Mouse (Mus musculus): Measurements from ENCODE around the gene Gnpda2. TPM values are rescaled to one million over a fixed set of nuclear protein-coding genes. Genes with fewer than 3 reads are reported as not detected.

The Gnpda2 gene
- polyA plus RNA-seq (2015; fragmentation: Nextera tagmentation; extraction: Ambion mirVana) = 34.7 and 36.5 TPM in 2 replicates

DNA sequence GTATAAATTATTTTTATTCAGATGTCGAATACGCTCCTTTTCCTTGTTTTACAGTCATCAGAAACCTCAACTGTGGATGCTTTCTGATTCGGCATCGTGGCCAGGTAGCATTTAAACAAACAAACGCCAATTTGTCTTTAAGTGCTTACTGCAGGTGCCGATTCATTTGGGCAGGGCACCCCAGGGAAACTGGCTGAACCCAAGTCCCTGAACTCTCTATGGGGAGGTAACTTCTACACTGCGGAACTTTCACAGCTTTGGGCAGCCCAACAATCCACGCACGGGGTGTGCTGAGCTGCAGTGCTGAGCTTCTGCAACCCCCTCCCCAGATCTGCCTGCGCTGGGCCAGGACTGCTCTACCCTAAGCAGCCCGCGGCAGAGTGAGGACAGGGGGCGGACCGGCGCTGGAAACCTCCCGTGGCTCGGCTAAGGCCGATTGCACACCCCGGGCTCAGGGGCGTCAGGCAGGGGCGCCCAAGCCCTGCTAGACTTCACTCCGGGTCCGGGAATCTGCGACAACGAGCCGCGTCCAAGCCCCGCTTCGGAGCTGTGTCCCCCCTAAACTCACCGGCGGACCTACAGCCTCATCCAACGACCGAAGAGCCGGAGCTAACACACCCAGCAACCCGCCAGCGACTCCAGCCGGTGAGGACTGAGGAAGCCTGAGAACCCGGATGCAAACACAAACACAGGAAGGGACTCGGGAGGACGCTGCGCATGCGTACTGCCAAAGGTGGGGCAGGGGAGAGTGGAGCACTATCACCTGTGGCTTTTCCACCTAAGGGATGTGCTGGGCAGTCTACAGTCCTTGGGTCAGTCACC lies at the start of gene Gnpda2:
TSS of gene Gnpda2 (minus strand) at position 701 of the 822 bp plus-strand sequence.
- 3% methylated on average over 42 of the region's 42 CpGs for WGBS
- H3K4me2 ChIP-seq (ENCODE audit: low read length) = peak within 1 kb of the TSS; percentile 77
- ATAC-seq = peak; percentile 99
- H3K4me1 ChIP-seq (ENCODE audit: control insufficient read depth, insufficient read depth, low read depth, low read length) = peaks cover 5% of the 10 kb centered on the region
- H3K9me3 ChIP-seq (ENCODE audit: control insufficient read depth, low read length) = no peaks in the 10 kb centered on the region
- no peaks in the 10 kb centered on the region for H3K27me3 ChIP-seq (replicated peaks; ENCODE audit: control insufficient read depth, insufficient read depth, low read length)
- peak within 1 kb of the TSS; percentile 89 for H3K27ac ChIP-seq (ENCODE audit: low read depth, low read length)
- H3K36me3 ChIP-seq (ENCODE audit: control insufficient read depth, insufficient read depth, low read length) = no peaks in the 10 kb centered on the region
- peak within 1 kb of the TSS; percentile 97 for H3K9ac ChIP-seq (ENCODE audit: low read depth, low read length)
- peak within 1 kb of the TSS; percentile 79 for H3K4me3 ChIP-seq (ENCODE audit: low read length)

GRCm38 (mm10) chr5:69634766-69635165 lies 42.6 kb upstream of the Gnpda2 start:
- no peak overlapping the region for H3K4me3 ChIP-seq (ENCODE audit: low read length)
- no peak overlapping the region for H3K4me2 ChIP-seq (ENCODE audit: low read length)
- H3K27me3 ChIP-seq (replicated peaks; ENCODE audit: control insufficient read depth, insufficient read depth, low read length) = no peaks in the 10 kb centered on the region
- 57% methylated on average over 4 of the region's 4 CpGs for WGBS
- no peaks in the 10 kb centered on the region for H3K4me1 ChIP-seq (ENCODE audit: control insufficient read depth, insufficient read depth, low read depth, low read length)
- no peak overlapping the region for H3K27ac ChIP-seq (ENCODE audit: low read depth, low read length)
- no peak for ATAC-seq
- no peaks in the 10 kb centered on the region for H3K9me3 ChIP-seq (ENCODE audit: control insufficient read depth, low read length)
- H3K9ac ChIP-seq (ENCODE audit: low read depth, low read length) = no peak overlapping the region
- no peaks in the 10 kb centered on the region for H3K36me3 ChIP-seq (ENCODE audit: control insufficient read depth, insufficient read depth, low read length)

GRCm38 (mm10) chr5:69620899-69621298 lies 28.8 kb upstream of the Gnpda2 start:
- Histone ChIP-seq H3K9me3 (ENCODE audit: control insufficient read depth, low read length) (no peaks in the 10 kb centered on the region), H3K27ac (ENCODE audit: low read depth, low read length) (no peak overlapping the region), H3K36me3 (ENCODE audit: control insufficient read depth, insufficient read depth, low read length) (no peaks in the 10 kb centered on the region), H3K4me1 (ENCODE audit: control insufficient read depth, insufficient read depth, low read depth, low read length) (no peaks in the 10 kb centered on the region), H3K9ac (ENCODE audit: low read depth, low read length) (no peak overlapping the region), H3K4me2 (ENCODE audit: low read length) (no peak overlapping the region), H3K4me3 (ENCODE audit: low read length) (no peak overlapping the region), H3K27me3 (replicated peaks; ENCODE audit: control insufficient read depth, insufficient read depth, low read length) (no peaks in the 10 kb centered on the region)
- WGBS = 74% methylated on average over 1 of the region's 1 CpGs
- ATAC-seq = no peak

DNA sequence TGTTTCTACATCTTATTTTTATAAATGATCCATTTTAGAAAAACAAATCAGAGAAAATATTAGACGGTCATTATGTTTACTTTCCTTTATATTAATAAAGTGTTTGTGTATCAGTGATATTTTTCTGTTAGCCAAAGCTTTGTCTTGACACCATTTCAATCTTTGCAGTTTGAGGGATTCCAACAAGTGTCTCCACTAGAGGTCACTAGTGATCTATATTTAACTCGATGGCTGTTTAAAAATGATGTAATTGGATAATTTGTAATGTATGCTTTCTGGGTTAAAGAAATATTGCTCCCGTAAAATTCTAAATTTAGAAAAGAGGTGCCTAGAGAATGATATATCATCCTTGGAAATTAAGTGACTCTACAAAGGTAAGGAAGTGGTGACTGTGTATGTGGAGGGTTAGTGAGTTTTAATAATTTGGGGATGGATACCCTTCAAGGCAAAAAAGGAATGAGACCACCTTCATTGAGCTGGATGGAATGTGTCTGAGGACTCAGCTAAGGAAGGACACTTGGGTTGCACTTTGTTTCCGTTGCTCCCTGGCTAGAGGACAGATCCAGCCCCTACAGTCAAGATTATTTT lies 21.2 kb upstream of the Gnpda2 start:
- no peak overlapping the region for H3K27ac ChIP-seq (ENCODE audit: low read depth, low read length)
- H3K4me3 ChIP-seq (ENCODE audit: low read length) = no peak overlapping the region
- H3K4me1 ChIP-seq (ENCODE audit: control insufficient read depth, insufficient read depth, low read depth, low read length) = no peaks in the 10 kb centered on the region
- no peaks in the 10 kb centered on the region for H3K36me3 ChIP-seq (ENCODE audit: control insufficient read depth, insufficient read depth, low read length)
- no peak for ATAC-seq
- no peak overlapping the region for H3K4me2 ChIP-seq (ENCODE audit: low read length)
- no peaks in the 10 kb centered on the region for H3K27me3 ChIP-seq (replicated peaks; ENCODE audit: control insufficient read depth, insufficient read depth, low read length)
- no peaks in the 10 kb centered on the region for H3K9me3 ChIP-seq (ENCODE audit: control insufficient read depth, low read length)
- 16% methylated on average over 4 of the region's 4 CpGs for WGBS
- H3K9ac ChIP-seq (ENCODE audit: low read depth, low read length) = no peak overlapping the region

GRCm38 (mm10) chr5:69601027-69601426 lies 8.9 kb upstream of the Gnpda2 start:
- H3K9ac ChIP-seq (ENCODE audit: low read depth, low read length) = no peak overlapping the region
- ATAC-seq = peak; percentile 72; the same call in 1 of the 2 replicates
- no peak overlapping the region for H3K4me2 ChIP-seq (ENCODE audit: low read length)
- no peak overlapping the region for H3K27ac ChIP-seq (ENCODE audit: low read depth, low read length)
- H3K27me3 ChIP-seq (replicated peaks; ENCODE audit: control insufficient read depth, insufficient read depth, low read length) = no peaks in the 10 kb centered on the region
- no peaks in the 10 kb centered on the region for H3K9me3 ChIP-seq (ENCODE audit: control insufficient read depth, low read length)
- H3K36me3 ChIP-seq (ENCODE audit: control insufficient read depth, insufficient read depth, low read length) = no peaks in the 10 kb centered on the region
- H3K4me3 ChIP-seq (ENCODE audit: low read length) = no peak overlapping the region
- H3K4me1 ChIP-seq (ENCODE audit: control insufficient read depth, insufficient read depth, low read depth, low read length) = no peaks in the 10 kb centered on the region

DNA sequence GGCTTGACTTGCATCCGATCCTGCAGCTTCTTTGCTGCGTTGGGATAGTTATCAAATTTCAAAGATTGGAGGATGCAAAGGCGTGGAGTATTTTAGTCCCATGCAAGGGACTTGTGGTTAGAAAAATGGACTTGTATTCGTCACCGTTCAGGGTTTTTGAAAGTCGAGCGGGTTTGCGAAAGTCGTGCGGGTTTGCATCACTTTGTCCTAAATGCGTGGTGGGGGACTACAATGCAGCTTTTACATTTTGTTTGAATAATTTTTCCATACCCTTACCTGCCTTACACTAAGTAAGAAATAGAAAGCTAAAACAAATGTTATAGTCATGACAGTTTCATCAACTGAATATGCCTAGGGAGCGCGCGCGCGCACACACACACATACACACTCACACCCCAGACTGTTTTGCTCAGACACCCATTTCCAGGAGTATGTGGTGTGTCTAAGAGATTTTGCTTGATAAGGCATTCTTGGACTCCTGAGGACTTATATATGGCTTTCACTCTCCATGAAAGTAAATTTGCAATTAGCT lies 34.7 kb downstream of the Gnpda2 start:
- 11% methylated on average over 16 of the region's 16 CpGs for WGBS
- peak; percentile 15 for ATAC-seq
- H3K27me3 ChIP-seq (replicated peaks; ENCODE audit: control insufficient read depth, insufficient read depth, low read length) = no peaks in the 10 kb centered on the region
- peaks cover 7% of the 10 kb centered on the region; the same call in 1 of the 2 replicates for H3K36me3 ChIP-seq (ENCODE audit: control insufficient read depth, insufficient read depth, low read length)
- peak overlapping the region; percentile 95 for H3K4me3 ChIP-seq (ENCODE audit: low read length)
- peaks cover 5% of the 10 kb centered on the region for H3K4me1 ChIP-seq (ENCODE audit: control insufficient read depth, insufficient read depth, low read depth, low read length)
- peak overlapping the region; percentile 96 for H3K27ac ChIP-seq (ENCODE audit: low read depth, low read length)
- no peaks in the 10 kb centered on the region for H3K9me3 ChIP-seq (ENCODE audit: control insufficient read depth, low read length)
- H3K4me2 ChIP-seq (ENCODE audit: low read length) = peak overlapping the region; percentile 56
- peak overlapping the region; percentile 99 for H3K9ac ChIP-seq (ENCODE audit: low read depth, low read length)

- peak; percentile 96 for ATAC-seq
- Histone ChIP-seq H3K4me3 (ENCODE audit: low read length) (peak within 1 kb of the TSS; percentile 95), H3K27ac (ENCODE audit: low read depth, low read length) (peak within 1 kb of the TSS; percentile 96), H3K4me1 (ENCODE audit: control insufficient read depth, insufficient read depth, low read depth, low read length) (peaks cover 5% of the 10 kb centered on the region), H3K36me3 (ENCODE audit: control insufficient read depth, insufficient read depth, low read length) (peaks cover 5% of the 10 kb centered on the region; the same call in 1 of the 2 replicates), H3K4me2 (ENCODE audit: low read length) (peak within 1 kb of the TSS; percentile 56), H3K9ac (ENCODE audit: low read depth, low read length) (peak within 1 kb of the TSS; percentile 99), H3K9me3 (ENCODE audit: control insufficient read depth, low read length) (no peaks in the 10 kb centered on the region), H3K27me3 (replicated peaks; ENCODE audit: control insufficient read depth, insufficient read depth, low read length) (no peaks in the 10 kb centered on the region)
- WGBS = under 1% methylated on average over 60 of the region's 72 CpGs
Measured at GRCm38 (mm10) chr5:69556628-69557403, 35.3 kb downstream of the Gnpda2 start, which contains the start of gene Guf1. Guf1 (plus strand) TSS chr5:69556923.

- no peak for ATAC-seq
Measured at GRCm38 (mm10) chr5:69542489-69542888, 49.7 kb downstream of the Gnpda2 start, which contains the start of gene Yipf7. Yipf7 (minus strand) TSS chr5:69542648.

More at GRCm38 (mm10) chr5:69542489-69542888, 49.7 kb downstream of the Gnpda2 start, which contains the start of gene Yipf7:
- Histone ChIP-seq H3K4me1 (ENCODE audit: control insufficient read depth, insufficient read depth, low read depth, low read length) (no peaks in the 10 kb centered on the region), H3K9ac (ENCODE audit: low read depth, low read length) (no peak within 1 kb of the TSS), H3K4me3 (ENCODE audit: low read length) (no peak within 1 kb of the TSS), H3K4me2 (ENCODE audit: low read length) (no peak within 1 kb of the TSS), H3K36me3 (ENCODE audit: control insufficient read depth, insufficient read depth, low read length) (no peaks in the 10 kb centered on the region), H3K9me3 (ENCODE audit: control insufficient read depth, low read length) (no peaks in the 10 kb centered on the region), H3K27me3 (replicated peaks; ENCODE audit: control insufficient read depth, insufficient read depth, low read length) (no peaks in the 10 kb centered on the region), H3K27ac (ENCODE audit: low read depth, low read length) (no peak within 1 kb of the TSS)
- WGBS = 68% methylated on average over 4 of the region's 4 CpGs
